Mouse (Mus musculus): ENCODE data around the gene Psmf1.

DNA sequence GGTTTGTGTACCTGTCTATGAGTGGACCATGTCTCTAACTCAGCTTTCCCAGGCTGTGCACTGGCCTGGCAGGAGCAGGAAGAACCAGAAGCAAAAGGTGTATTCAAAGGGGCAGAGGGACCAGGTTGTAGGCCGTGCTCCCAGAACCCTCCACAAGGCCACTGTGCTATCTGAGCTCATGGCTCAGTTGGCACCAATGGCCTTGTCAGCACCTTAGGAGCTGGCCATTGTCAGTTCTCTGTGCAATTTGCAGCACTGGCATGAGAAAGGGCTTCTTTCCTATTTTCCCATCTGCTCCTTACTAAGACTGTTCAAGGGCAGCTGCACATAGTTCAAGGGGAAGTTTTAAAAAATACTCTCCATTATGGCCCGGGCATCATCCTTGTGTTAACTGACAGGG lies 20.6 kb upstream of the Psmf1 start:
- TF ChIP-seq CTCF (IDR thresholded peaks at IDR 0.05; ENCODE audit: extremely low read depth, insufficient read depth, low read length): no peak
- no peak for TF ChIP-seq POLR2A (IDR thresholded peaks at IDR 0.05; ENCODE audit: extremely low read depth, insufficient read depth, low read length)
